In genomic region chr4:119734352-119734751, GRCm38 (mm10) we compare ENCODE assay signal across 8 mouse cellular contexts. TPM values are rescaled to one million over a fixed set of nuclear protein-coding genes. Genes with fewer than 3 reads are reported as not detected.
DNase-seq lines count a peak whose midpoint lies in the region; ATAC-seq and TF ChIP-seq lines count a peak whose summit lies in the region.

No protein-coding gene starts in this region.

- TF ChIP-seq POLR2A in myocyte (IDR thresholded peaks at IDR 0.05; ENCODE audit: insufficient read length, low read depth) = no peak

- H3K4me2 ChIP-seq in kidney, embryonic 16.5 days (replicated peaks; ENCODE audit: low read depth, low read length) = peak overlapping the region; percentile 99
- H3K4me2 ChIP-seq in embryonic facial prominence, embryonic 12.5 days (replicated peaks) = peak overlapping the region; percentile 96
- H3K4me2 ChIP-seq in myocyte (ENCODE audit: low read depth) = peak overlapping the region; percentile 85

- intact Hi-C loops in left cerebral cortex, postnatal 25 days (cut with DNase I) = no loop called here

- no peaks in the 10 kb centered on the region for H3K9me3 ChIP-seq in kidney, embryonic 16.5 days (ENCODE audit: low read length)
- no peaks in the 10 kb centered on the region for H3K9me3 ChIP-seq in embryonic facial prominence, embryonic 12.5 days

- no peak overlapping the region for H3ac ChIP-seq in myocyte (ENCODE audit: control insufficient read depth, insufficient read length)

- no peak overlapping the region for H3K27ac ChIP-seq in kidney, embryonic 16.5 days (ENCODE audit: low read length)
- H3K27ac ChIP-seq in embryonic facial prominence, embryonic 12.5 days = no peak overlapping the region

- H3K9ac ChIP-seq in kidney, embryonic 16.5 days (replicated peaks; ENCODE audit: low read length) = peak overlapping the region; percentile 82
- H3K9ac ChIP-seq in embryonic facial prominence, embryonic 12.5 days = no peak overlapping the region

- peak overlapping the region; percentile 90 for H3K4me3 ChIP-seq in kidney, embryonic 16.5 days (ENCODE audit: low read length)
- H3K4me3 ChIP-seq in embryonic facial prominence, embryonic 12.5 days = peak overlapping the region; percentile 69
- no peak overlapping the region for H3K4me3 ChIP-seq in myocyte

- 20% methylated on average over 4 of the region's 4 CpGs for WGBS in kidney, embryonic 16.5 days
- 19% methylated on average over 4 of the region's 4 CpGs for WGBS in embryonic facial prominence, embryonic 12.5 days

- H3K27me3 ChIP-seq in kidney, embryonic 16.5 days (ENCODE audit: insufficient read depth, low read length) = peaks cover 9% of the 10 kb centered on the region; the same call in 1 of the 2 replicates
- peaks cover 17% of the 10 kb centered on the region for H3K27me3 ChIP-seq in embryonic facial prominence, embryonic 12.5 days
- peaks cover 27% of the 10 kb centered on the region for H3K27me3 ChIP-seq in myocyte (ENCODE audit: control insufficient read depth, insufficient read depth, insufficient read length)

- no peaks in the 10 kb centered on the region for H3K79me2 ChIP-seq in myocyte (ENCODE audit: control insufficient read depth, insufficient read depth)

- H3K36me3 ChIP-seq in kidney, embryonic 16.5 days (ENCODE audit: insufficient read depth, low read length) = no peaks in the 10 kb centered on the region
- H3K36me3 ChIP-seq in embryonic facial prominence, embryonic 12.5 days = no peaks in the 10 kb centered on the region
- H3K36me3 ChIP-seq in myocyte (ENCODE audit: control insufficient read depth, insufficient read depth) = no peaks in the 10 kb centered on the region

- peaks cover 17% of the 10 kb centered on the region; the same call in 1 of the 2 replicates for H3K4me1 ChIP-seq in kidney, embryonic 16.5 days (ENCODE audit: insufficient read depth, low read length)
- H3K4me1 ChIP-seq in embryonic facial prominence, embryonic 12.5 days = peaks cover 4% of the 10 kb centered on the region; the same call in 1 of the 2 replicates

- no peak for ATAC-seq in kidney, embryonic 16.5 days (ENCODE audit: low FRiP score, low TSS enrichment)
- ATAC-seq in embryonic facial prominence, embryonic 12.5 days (ENCODE audit: insufficient number of reproducible peaks, insufficient read depth, low FRiP score, low TSS enrichment) = no peak

- no peak for DNase-seq in kidney, postnatal 25 days
- DNase-seq in induced T-regulatory cell, adult 2 months (ENCODE audit: low read depth) = peak; percentile 34
- DNase-seq in adrenal gland, adult 8-10 months = no peak
- DNase-seq in retina, postnatal 1 day = no peak
- DNase-seq in left cerebral cortex, postnatal 25 days (ENCODE audit: low spot score in 2 of 2) = no peak

TF ChIP-seq in myocyte, 11 proteins besides CTCF, POLR2A, EP300 and RAD21:
- TF ChIP-seq CEBPB (IDR thresholded peaks at IDR 0.05; ENCODE audit: insufficient read depth, poor library complexity, severe bottlenecking) (no peak), TCF3 (IDR thresholded peaks at IDR 0.05; ENCODE audit: insufficient read length, low read depth) (no peak), MAX (IDR thresholded peaks at IDR 0.05; ENCODE audit: low read depth) (no peak), TCF12 (IDR thresholded peaks at IDR 0.05; ENCODE audit: insufficient read depth, poor library complexity, severe bottlenecking) (no peak), POLR2AphosphoS2 (IDR thresholded peaks at IDR 0.05; ENCODE audit: insufficient read length, low read depth) (no peak), USF1 (IDR thresholded peaks at IDR 0.05; ENCODE audit: low read depth) (no peak), REST (IDR thresholded peaks at IDR 0.05; ENCODE audit: insufficient read depth, insufficient read length) (no peak), E2F4 (IDR thresholded peaks at IDR 0.05; ENCODE audit: insufficient read depth) (no peak), MYOD1 (IDR thresholded peaks at IDR 0.05; ENCODE audit: control insufficient read depth in 1 of 3, insufficient read length in 2 of 3, low read depth in 2 of 3) (no peak), SRF (IDR thresholded peaks at IDR 0.05; ENCODE audit: control insufficient read depth, insufficient read length, low read depth) (no peak), MYOG (IDR thresholded peaks at IDR 0.05; ENCODE audit: control insufficient read depth in 1 of 3, insufficient read depth in 1 of 3, insufficient read length in 2 of 3, low read depth in 2 of 3) (no peak)

RNA-seq across cellular contexts. Expression of gene Hivep3, which starts 0.8 kb away (rescaled TPM):
- 6.6 and 7.0 TPM in 2 replicates for polyA plus RNA-seq in kidney, embryonic 16.5 days (2015; fragmentation: Nextera tagmentation; extraction: Ambion mirVana)
- 3.2 and 3.5 TPM in 2 replicates for polyA plus RNA-seq in embryonic facial prominence, embryonic 12.5 days (2016; fragmentation: Nextera tagmentation; extraction: Ambion mirVana)
- polyA plus RNA-seq in myocyte (2012; fragmentation: generic; extraction: Trizol) = 0.54 TPM
- 10 to 100 TPM in 3 of 4 experiments, 1 to 10 TPM in 1; 8.1 to 28.5 (median 18.5) TPM for total RNA-seq in adrenal gland, adult 8-10 months (2022)
- total RNA-seq in left cerebral cortex, postnatal 25 days (2021) = 10 to 100 TPM; 58.0 to 67.2 TPM
